Mouse (Mus musculus): ENCODE data around the gene Cebpg. TPM values are rescaled to one million over a fixed set of nuclear protein-coding genes. Genes with fewer than 3 reads are reported as not detected.

Cebpg gene
- total RNA-seq, 2 experiments from 2014 or later: 17.4 to 19.3 TPM

DNA sequence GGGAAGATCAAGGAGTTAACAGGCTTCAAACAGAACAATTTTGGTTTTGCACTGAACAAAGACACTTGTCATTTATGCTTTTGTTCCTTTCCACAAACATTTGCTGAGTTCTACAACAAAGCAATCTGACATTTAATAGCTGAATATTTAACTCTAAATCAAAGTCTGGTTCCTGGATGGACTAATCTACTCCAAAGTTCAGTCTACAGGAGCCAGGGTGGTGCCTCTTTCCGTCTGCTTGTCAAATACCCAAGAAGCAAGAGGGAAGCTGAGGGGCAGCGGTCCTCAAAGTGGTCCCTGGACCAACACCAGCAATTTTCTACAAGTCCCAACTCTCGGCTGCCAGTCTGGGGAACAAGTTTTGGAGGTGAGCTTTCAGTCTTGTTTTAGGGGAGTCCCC lies 3.2 kb downstream of the Cebpg start:
- no peak for DNase-seq

DNA sequence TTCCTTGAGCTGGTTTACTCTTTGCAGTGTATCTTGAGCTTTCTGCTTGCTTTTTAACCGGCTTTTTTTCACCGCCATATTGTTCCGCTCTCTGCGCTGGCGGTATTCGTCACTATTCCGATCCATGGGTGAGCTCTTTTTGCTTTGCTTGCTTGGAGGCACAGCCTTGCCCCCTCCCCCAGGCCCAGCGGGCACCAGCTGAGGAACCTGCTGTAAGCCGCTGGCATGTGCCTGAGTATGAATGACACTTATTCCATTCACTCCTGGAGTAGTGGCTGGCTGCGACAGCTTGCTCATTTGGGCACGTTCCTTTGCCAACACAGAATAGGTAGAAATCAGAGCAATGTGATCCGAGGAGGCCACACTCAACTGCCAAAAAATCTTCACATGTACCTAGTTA lies 5.8 kb downstream of the Cebpg start:
- no peak for DNase-seq

DNA sequence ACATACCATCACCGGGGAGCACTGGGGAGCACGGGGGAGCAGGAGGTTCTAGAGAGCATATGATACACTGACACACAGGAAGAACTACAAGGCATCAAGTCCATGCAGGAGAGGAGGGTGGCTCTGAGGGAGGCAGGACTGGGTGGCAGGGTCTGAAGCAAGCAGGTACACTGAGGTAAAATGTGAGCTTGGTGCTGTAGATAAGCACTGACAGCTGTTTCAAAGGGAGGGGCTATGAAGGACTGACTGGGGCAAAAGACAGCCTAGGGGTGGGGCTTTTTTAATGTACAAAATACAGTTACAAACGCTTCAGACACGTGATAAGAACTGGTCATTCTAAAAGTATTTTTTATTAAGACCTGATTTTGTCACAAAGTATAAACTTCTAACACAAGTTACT lies 10.3 kb downstream of the Cebpg start:
- DNase-seq: no peak

DNA sequence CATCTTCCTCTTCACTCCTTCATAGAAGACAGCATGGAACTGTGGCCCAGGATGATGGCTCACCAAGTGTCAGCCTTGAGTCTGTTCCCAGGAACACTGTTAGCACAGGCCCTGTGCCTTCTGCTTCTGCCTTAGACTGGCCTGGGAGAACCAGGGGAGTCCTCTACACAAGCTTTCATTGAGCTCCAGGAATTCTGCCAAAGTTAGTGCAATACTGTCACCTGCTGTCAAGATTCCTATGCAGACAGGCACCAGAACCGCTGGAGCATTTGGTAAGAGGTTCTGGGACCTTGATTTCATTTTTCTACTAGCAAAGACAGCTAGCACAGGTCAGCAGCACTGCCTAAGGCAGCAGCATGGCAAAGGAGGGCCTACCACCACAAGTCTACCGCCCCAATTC lies 11.7 kb downstream of the Cebpg start:
- DNase-seq: no peak

DNA sequence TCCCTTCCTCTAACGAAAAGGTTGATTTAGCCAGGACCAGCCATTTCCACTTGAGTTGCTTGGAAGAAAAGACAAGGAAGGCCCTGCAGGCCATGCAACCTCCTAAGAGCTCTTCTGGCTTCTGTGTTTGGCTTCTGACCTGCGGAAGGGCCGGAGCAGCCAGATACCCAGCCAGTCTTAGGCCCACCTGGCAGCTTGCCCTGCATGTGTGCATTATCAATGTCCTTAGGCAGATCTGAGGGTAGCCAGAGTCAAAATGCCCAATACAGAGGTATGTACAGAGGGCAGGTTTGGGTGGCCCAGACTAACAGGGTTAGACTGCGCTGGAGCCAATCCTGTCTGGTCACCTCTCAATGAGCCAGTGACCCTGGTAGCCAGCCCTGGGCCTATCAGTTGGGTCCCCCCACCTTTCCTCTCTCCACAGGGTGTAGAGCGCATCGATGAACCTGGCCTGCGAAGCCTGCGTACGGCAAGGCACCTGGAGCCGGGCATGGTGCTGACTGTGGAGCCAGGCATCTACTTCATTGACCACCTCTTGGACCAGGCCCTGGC lies 13.0 kb downstream of the Cebpg start:
- DNase-seq: no peak

DNA sequence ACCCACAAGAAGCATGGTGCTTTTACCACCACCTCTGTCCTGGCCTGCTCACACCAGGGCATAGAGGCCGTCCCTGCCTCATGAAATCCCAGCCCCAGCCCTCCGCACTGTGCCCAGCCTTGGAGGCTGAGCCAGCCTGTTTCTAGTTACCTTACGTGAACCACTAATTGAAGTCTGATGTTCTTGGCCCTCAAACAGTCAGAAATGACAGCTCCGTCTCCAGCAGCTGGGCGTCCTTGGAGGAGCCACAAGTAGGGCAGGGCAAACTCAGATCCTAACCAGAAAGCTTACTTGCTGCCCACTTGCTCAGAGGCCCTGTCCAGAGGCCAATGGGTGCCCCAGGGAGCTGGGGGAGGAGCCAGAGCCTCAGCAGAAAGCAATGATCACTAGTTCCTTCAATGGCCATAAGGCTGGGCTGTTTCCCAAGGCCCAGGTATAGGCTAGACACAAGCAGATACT lies 13.6 kb downstream of the Cebpg start:
- DNase-seq: no peak

DNA sequence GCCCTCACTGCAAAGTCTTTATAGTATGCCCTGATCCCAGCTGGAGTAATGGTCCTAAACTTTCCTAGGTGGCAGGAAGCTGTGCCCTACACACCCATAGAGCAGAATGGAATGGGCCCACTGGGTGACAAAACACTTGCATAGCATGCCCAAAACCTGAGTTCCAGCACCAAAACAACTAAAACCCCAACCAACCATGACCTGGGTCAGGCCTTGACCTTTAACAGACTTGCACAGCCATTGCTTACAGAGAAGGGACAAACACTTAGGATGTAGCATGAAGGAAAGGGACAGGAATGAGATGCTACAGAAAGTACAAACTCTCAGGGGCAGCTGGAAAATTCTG lies 14.2 kb downstream of the Cebpg start:
- no peak for DNase-seq

DNA sequence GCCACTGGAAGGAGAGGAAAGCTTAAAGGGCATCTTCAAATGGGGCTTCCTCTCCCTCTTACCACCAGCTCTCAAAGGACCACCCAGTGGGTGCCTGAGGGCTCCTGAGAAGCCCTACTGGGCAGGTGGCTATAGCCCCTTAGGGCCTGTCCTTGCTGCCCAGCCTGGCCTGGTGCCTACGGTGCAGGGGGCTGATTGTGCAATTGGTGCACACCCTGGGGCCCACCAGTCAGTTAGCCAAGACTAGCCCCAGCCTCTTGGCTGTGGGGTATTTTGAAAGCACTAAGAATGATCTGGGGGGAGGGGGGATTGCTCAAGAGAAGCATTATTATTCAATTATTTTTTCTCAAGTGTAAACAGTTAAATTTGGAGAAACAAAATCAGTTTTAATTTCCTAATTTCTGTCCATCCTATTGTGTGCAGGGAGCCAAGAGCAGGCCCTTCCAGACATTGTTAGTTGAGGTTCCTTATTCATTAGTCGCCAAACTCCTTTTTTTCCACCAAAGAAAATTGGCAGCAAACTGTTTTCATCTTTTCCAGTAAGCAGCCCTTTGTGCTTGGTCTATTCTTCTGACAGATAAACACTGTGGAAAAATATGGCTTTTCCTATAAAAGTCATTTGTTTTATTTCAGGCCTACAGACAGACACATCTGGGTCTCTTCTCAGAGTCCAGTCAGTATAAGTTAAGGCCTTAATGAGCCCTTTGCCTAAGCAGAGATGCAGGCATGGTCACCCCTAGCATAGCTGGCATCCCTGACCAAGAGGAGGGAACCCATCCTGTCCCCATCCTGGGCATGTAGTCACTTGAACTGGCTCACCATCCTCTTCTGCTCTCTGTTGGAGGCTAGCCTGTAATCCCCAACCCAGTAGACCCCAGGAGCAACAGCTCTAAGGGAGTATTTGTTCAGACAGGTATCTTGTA lies 14.8 kb downstream of the Cebpg start:
- no peak for DNase-seq

DNA sequence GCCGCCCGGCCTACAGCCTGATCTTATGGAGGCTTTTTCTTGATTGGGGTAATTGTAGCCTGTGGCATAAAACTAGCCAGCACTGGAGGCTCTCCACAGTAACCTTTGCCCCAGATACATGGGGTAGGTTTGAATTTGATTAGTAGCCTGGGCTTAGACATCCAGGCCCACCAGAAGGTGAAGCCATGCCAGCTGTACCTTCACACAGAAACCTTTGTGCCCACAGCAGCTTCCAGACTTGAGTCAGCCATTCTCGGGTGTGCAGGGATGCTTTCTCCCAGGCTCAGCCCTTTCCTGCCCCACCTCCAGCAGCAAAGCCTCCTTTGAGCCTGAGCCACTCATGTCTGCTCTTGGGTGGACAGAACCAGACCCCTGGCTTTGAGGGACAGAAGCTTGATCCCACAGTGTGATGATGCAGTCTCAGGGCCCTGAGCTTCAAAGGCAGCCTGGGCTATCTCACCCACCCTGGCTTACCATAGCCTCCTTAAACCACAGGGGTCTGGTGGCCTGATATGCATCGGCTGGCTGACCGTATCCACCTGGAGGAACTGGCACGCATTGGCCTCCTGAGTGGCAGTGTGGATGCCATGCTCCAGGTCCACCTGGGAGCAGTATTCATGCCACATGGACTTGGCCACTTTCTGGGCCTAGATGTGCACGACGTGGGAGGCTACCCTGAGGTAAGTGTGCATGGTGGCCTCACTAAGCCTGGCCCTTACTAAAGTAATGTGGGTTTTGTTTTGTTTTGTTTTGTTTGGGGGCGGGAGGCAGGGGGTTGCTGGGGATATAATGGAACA lies 16.0 kb downstream of the Cebpg start:
- no peak for DNase-seq

DNA sequence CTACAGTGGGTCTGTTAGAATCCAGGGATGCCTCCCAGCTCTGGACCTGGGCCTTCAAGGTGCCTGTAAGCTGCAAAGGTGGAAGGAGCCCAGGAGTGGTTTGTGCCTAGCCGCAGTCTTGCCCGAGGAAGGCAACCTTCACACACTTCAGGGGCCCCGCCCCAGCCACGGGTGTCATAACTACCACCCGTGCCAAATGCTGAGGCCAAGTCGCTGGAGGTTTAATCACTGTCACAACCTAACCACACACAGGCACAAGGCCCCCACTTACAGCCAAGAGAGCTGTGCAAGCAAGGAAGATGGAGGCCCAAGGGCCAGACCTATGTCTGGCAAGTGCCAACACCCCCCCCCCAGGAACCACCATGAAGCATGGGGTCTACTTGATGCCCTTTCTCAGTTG lies 19.0 kb downstream of the Cebpg start:
- no peak for DNase-seq

DNA sequence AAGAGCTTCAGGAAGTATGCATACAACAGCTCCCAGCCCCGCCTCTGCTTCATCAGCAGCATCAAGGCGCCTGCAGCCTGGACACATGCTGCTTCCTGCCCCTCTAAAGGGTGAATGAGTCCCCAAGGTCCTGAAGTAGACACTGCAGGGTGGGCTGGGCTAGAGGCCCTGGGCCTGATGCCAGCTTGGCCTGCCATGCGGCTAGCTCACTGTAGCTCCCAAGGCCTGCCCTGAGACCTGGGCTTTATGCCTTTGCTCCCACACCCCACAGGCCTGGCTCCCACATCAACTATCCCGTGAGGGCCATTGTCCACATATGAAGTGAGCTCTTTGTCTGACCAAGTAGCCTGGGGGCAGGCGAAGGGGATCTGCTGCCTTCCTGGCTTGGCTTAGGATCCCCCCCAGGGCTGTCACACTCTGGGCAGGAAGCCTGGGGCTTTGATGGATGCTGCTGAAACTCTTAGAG lies 20.1 kb downstream of the Cebpg start:
- DNase-seq: peak; percentile 68

DNA sequence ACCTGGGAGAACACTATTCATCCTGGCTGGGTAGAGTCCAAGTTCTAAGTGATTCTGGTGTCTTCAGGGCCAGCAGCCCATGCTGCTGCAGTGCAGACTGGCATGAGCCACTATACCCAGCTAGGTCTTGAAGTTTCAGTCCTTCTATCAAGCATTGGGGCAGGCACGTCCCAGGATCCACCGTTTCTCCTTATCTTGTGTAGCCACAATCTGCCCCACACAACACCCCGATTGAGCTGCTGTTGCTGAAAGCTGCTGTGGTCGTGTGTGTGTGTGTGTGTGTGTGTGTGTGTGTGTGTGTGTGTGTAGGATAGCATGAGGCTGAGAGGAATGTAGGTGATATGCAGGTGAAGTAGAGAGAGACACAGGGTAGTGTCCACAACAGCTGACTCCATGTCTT lies 20.8 kb downstream of the Cebpg start:
- no peak for DNase-seq

DNA sequence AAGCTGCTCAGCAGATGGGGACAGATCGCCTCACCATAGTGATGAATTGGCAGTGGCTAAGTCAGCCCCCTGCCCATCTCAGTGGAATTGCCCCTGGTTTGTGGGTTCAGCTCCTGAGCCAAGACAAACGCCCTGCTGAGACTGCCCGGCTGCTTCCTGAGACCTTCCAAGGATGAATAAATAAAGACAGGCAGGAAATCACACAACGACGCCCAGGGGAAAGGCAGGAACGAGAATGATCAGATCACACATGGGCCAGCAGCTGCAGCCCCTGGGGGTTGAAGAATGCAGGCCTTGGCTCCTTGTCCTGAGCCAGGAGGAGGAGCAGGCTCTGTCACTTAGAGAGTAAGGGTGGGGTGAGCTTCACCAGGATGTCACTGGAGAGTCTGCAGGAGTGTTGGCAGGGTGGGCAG lies 21.2 kb downstream of the Cebpg start:
- DNase-seq: no peak

DNA sequence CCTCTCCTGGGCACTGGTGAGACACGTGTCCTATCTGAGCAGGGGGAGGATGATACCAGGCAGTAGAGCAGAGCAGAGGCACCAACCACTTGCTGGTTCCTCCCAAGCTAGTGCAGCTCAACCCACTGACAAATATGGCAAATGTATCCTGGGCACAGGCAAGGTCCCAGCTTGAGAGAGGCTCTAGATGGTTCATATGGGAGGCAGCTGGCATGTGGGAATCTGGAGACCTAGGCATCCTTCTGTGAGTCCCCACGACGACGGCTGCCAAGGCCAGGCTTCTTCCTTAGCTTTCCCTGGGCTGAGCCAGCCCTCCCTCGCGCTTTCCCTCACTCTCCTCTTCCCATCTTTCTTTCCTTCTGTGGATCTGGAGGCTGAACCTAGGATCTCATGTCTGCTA lies 25.8 kb downstream of the Cebpg start:
- no peak for DNase-seq

DNA sequence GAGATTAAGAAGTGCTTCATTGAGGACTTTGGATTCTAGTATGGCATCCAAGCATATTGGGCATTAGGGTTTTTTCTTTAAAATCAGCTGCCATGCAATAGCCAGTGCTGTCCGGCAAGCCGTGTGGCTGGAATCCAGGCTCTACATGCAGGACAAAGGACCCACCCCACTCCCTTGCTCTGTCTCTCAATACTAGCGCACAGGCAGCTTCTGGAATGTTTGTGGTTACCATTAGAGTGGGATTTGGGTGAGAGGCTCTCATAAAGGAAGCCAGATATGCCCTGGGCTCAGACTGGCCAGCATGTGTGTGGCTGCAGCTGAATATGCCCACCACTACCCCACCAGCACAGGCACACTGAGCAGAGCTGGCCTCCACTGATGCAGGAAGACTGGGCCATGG lies 26.7 kb downstream of the Cebpg start:
- DNase-seq: no peak

DNA sequence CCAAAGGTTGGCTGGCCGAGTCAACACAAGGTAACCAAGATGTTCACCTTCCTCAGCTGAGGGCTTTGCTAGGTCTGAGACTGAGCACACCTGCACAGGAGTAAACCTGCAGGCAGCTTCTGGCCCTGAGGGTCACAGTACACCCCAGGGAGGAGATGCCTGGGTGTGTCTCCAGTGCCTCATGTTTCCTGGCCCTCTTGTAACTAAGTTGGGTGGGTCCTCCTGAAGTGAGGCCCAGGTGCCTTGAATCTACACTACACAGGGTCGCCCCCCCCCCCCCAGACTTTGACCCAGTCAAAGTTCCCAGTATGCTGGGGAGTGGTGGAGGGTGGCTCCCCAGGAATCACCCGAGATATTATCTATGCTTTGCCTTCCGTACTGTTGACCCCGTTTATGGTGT lies 27.1 kb downstream of the Cebpg start:
- DNase-seq: no peak

DNA sequence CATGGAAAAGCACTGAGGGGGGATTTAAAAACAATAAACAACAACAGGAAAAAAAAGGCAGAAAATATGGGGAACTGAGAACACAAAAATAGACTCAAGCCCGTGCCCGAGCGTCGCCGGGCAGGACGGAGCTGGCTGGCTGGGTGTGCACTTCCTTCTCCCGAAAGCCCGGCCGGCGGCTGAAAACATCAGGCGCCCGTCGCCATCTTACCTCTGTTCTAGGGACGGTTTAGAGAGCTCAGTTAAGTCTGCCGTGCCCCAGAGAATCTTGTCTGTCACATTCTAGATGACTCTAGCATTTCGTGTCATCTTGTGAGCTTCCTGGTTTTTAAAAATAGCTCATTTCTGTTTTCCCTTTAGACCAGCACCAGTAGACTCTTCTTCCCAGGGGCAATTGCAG lies 27.8 kb downstream of the Cebpg start:
- no peak for DNase-seq

DNA sequence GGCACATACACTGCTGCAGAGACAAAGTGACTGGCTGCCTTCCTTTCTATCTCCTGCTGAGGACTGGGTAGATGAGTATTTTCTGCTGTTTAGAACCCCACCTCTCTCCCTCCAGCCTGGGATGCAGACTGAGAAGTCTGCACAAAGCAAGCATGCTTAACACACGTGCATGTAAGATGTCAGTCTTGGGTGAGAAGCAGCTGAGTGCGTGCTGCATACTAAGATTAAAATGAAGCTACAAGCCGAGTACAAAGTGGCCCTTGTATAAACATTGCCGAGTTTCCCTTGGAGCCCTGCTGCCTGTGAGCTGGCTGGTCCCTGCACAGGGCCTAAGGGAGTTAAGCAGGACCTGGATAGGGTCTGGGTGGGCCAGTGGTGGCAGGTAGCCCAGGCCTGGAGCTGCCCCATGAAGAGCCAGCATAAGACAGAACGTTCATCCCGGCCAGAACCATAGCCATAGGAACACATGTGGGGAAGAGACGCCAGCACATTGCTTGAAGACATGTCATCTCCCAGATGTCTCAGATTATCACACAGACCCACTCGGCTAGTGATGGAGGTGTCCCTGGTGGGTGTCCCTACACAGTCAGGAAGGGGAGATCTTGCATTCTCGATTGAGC lies 28.5 kb downstream of the Cebpg start:
- DNase-seq: no peak

DNA sequence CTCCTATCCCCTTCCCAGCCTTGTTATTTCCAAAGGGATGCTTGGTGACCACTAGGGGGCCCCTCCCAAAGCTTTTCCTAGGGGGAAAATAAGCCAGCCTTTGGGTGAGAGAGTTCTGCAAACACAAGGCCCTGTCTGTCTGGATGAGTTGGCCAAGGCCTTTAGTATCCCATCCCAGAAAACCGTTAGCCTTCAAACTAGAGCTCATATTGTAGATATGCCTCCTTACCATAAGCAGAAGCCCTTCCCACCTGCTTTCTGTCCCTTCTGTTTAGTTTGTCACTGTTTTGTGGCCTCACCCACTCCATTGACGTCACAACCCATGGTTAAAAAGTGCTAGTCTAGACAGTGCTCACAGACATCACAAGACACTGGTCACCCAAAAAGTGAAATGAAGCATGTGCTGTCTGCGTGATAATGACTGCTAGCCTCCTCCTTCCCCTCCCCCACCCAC lies 29.5 kb downstream of the Cebpg start:
- peak; percentile 67 for DNase-seq

DNA sequence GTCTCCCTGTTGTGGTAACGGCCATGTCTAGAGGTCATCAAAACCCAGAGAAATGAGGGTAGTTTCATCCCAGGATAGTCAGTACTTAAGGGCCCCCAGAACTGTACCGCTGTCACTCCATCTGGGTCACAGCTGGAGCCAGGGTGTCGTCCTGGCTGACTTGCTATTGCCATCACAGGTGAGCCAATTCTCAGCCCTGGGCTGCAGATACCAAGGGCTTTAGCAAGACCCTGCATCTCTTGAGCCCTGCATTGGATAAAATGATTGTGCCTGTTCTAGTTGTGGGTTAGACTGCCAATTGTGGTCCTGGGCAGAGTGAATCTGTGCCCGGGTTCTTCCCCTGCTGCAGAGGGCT lies 30.1 kb downstream of the Cebpg start:
- DNase-seq: no peak

DNA sequence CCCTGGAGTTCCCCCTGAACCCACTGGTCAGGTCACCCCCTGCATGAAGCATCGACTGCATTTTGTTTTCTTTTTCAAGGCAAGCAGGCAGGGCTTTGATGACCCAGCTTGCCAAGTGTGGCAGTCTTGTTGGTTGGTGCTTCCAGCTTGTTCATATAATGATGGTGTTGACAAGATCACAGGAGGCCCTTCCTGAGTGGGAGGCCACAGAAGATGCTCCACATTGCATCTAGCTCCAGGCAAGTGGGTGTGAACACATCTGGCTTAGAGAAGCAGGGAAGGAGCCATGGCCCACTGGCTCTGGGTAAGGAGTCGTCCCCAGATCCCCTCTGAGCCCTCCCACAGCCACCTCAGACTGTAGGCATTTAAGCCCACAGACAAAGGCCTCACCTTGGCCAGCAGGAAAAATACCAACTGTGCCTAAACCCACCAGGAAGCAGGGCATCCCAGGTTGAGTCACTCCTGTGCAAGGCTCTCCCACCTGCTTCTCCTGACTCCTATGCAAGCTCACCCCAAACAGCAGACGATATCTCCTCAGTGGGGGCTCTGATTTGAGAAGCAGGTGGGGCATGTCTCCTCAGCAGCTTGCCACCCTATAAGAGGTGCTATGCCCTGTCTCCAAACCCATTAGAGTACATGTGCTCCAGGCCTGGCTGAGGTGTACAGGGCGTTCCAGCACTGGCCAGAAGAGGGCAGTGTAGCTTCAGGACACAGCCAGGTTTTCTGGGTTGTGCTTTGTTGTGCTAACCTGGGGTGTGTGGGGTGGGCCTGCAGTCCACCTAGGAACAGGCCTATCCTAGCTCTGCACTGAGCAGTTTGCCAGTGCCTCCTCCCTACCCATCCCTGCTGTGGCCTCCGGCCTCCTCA lies 30.7 kb downstream of the Cebpg start:
- peak; percentile 86 for DNase-seq

DNA sequence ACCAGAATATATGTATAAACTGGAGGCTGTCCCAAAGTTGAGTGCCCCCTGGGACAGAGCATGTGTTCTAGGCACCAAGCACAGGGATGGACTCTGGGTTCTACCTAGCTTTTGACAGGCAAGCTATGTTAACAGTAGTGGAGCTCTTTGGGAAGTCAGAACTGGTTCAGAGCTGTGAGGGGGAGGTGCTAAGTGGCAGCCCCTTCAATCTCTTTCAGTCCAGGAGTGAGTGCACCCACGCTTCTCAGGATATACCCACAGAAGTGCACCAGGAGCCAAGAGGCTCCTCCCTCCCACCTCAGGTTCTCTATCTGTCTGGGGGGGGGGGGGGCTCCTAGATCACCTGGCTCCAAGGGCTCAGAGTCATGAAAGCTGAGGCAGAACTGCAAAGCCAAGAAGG lies 31.9 kb downstream of the Cebpg start:
- no peak for DNase-seq
